8 mouse cellular contexts compared by ENCODE assay signal in the genomic region with DNA sequence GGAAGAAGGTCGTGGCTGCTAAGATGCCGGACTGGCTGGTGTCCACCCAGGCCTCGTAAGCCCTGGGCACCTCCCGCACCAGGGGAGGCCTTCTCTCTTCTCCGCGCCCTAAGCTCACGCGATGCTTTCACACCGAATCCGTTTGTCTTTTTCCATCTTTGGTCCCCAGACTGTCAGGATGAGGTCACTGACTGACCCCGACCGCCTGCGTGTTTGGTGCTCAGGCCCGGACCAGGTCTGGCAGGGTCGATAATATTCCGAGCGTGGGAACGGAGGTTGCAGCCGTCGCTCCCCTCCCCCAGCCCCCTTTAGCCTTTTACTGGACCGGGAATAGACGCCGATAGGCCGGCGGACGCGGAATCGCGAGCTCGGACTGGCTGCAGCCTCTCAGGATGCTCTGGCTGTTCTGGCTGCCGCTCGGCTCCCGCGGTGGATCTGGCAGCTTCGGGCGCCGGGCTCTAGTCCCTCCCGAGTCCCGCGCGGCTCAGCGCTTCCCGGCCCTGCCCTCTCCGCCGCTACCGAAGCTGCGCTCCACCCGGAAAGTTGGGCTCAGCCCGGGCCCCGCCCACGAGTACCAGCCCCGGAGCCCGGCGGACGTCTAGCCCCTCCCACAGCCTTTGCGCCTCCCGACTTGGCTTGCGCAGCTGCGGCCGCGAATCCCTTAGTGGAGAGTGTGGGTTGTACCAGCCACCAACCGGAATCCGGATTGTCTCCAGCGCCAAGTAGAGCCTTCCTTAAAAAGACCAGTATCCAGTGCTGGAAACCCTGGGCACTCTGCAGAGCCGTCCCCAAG. TPM values are rescaled to one million over a fixed set of nuclear protein-coding genes. Genes with fewer than 3 reads are reported as not detected.
DNase-seq lines count a peak whose midpoint lies in the region; ATAC-seq and TF ChIP-seq lines count a peak whose summit lies in the region.

No protein-coding gene starts in this region.

- H3K27me3 ChIP-seq in hindbrain, embryonic 16.5 days (replicated peaks; ENCODE audit: control insufficient read depth, insufficient read depth, low read length) = no peaks in the 10 kb centered on the region

- no peak for TF ChIP-seq CTCF in gastrocnemius, adult 2 months (IDR thresholded peaks at IDR 0.05)
- TF ChIP-seq CTCF in left cerebral cortex, adult 2 months (IDR thresholded peaks at IDR 0.05) = no peak; the same call in 1 of the 2 replicates

- peak; percentile 98 for DNase-seq in gastrocnemius, adult 2 months
- peak; percentile 93 to 95 for DNase-seq in left cerebral cortex, adult 2 months (ENCODE audit: extremely low spot score in 1 of 2, low spot score in 2 of 2)
- peak; percentile 67 for DNase-seq in retina, postnatal 7 days (ENCODE audit: low read depth, low spot score)
- DNase-seq in urinary bladder, adult 18-20 months (ENCODE audit: low spot score in 2 of 2) = peak; percentile 88 to 92

- peak; percentile 79 for ATAC-seq in activated CD4-positive, CD25-positive, alpha-beta regulatory T cell, adult 4 months
- peak; percentile 76 for ATAC-seq in common myeloid progenitor, adult 5-6 weeks (replicated peaks; ENCODE audit: low read depth, poor library complexity, severe bottlenecking)
- peak; percentile 91 for ATAC-seq in hindbrain, embryonic 16.5 days

- peak overlapping the region; percentile 79 for H3K9ac ChIP-seq in hindbrain, embryonic 16.5 days (ENCODE audit: low read depth, low read length)

- no peaks in the 10 kb centered on the region for H3K36me3 ChIP-seq in hindbrain, embryonic 16.5 days (ENCODE audit: control insufficient read depth, insufficient read depth, low read length)
- H3K36me3 ChIP-seq in macrophage (ENCODE audit: inconsistent target) = no peaks in the 10 kb centered on the region; the same call in 1 of the 2 replicates

- H3K9me3 ChIP-seq in hindbrain, embryonic 16.5 days (ENCODE audit: control insufficient read depth, low read length) = no peaks in the 10 kb centered on the region

- peak overlapping the region; percentile 94 for H3K4me2 ChIP-seq in hindbrain, embryonic 16.5 days (ENCODE audit: low read length)

- intact Hi-C loops in gastrocnemius, adult 2 months (cut with DNase I) = loop anchor here (2.0 to 10.0 kb wide), 2 partner anchors 19 to 109 kb away; a partner anchor contains a TSS
- intact Hi-C loops in left cerebral cortex, adult 2 months (cut with DNase I) = loop anchor here (1.0 to 5.0 kb wide), 2 partner anchors 18 to 201 kb away; a partner anchor contains a TSS

- H3K79me2 ChIP-seq in macrophage (ENCODE audit: inconsistent target) = peaks cover 49% of the 10 kb centered on the region

- peak overlapping the region; percentile 89 for H3K4me3 ChIP-seq in gastrocnemius, adult 2 months
- H3K4me3 ChIP-seq in hindbrain, embryonic 16.5 days (ENCODE audit: low read length) = peak overlapping the region; percentile 78
- peak overlapping the region; percentile 77 for H3K4me3 ChIP-seq in left cerebral cortex, adult 2 months
- H3K4me3 ChIP-seq in macrophage (ENCODE audit: inconsistent target) = peak overlapping the region; percentile 86

- peak overlapping the region; percentile 92 for H3K27ac ChIP-seq in gastrocnemius, adult 2 months
- H3K27ac ChIP-seq in hindbrain, embryonic 16.5 days (ENCODE audit: low read depth, low read length) = peak overlapping the region; percentile 88
- peak overlapping the region; percentile 92 for H3K27ac ChIP-seq in left cerebral cortex, adult 2 months
- H3K27ac ChIP-seq in macrophage = peak overlapping the region; percentile 91

- WGBS in hindbrain, embryonic 16.5 days = under 1% methylated on average over 59 of the region's 65 CpGs
- WGBS in macrophage (ENCODE audit: missing documents) = under 1% methylated on average over 65 of the region's 65 CpGs

- peaks cover 47% of the 10 kb centered on the region for H3K4me1 ChIP-seq in hindbrain, embryonic 16.5 days (ENCODE audit: control insufficient read depth, insufficient read depth, low read depth, low read length)

RNA-seq across cellular contexts. Expression of a gene that starts 1.0 kb away (rescaled TPM):
- 1 to 10 TPM; 1.1 to 1.2 TPM for polyA plus RNA-seq in activated CD4-positive, CD25-positive, alpha-beta regulatory T cell, adult 4 months (2017; shearing (Covaris generic))
- 1.3 and 2.6 TPM in 2 replicates for total RNA-seq in common myeloid progenitor, adult 5-6 weeks (2017)
- 10 to 100 TPM; 18.4 to 19.6 TPM for total RNA-seq in gastrocnemius, adult 2 months (2021)
- 20.5 and 22.2 TPM in 2 replicates for polyA plus RNA-seq in hindbrain, embryonic 16.5 days (2015; fragmentation: Nextera tagmentation; extraction: Ambion mirVana)
- total RNA-seq in left cerebral cortex, adult 2 months (2021) = 10 to 100 TPM; 19.1 to 20.9 TPM
- 10 to 100 TPM in 4 of 26 experiments, 1 to 10 TPM in 22; 2.2 to 16.6 (median 5.0) TPM for total RNA-seq in macrophage (2018; cell fraction: chromatin; rRNA removed)
- 10 to 100 TPM in 15 of 26 experiments, 1 to 10 TPM in 11; 5.3 to 27.6 (median 13.8) TPM for total RNA-seq in macrophage (2018; cell fraction: cytosol; rRNA removed)
- total RNA-seq in macrophage (2018; cell fraction: nucleus; rRNA removed) = 10 to 100 TPM in 15 of 26 experiments, 1 to 10 TPM in 11; 5.4 to 25.1 (median 10.6) TPM
- polyA plus RNA-seq in macrophage (2018) = 7.6 to 21.0 TPM (median 11.5 TPM) in 3 replicates

RNA-seq across cellular contexts. Expression of a gene that starts 18.4 kb away (rescaled TPM):
- polyA plus RNA-seq in activated CD4-positive, CD25-positive, alpha-beta regulatory T cell, adult 4 months (2017; shearing (Covaris generic)) = 10 to 100 TPM; 20.4 to 23.1 TPM
- 13.3 and 14.8 TPM in 2 replicates for total RNA-seq in common myeloid progenitor, adult 5-6 weeks (2017)
- total RNA-seq in gastrocnemius, adult 2 months (2021) = 10 to 100 TPM; 11.9 to 18.2 TPM
- polyA plus RNA-seq in hindbrain, embryonic 16.5 days (2015; fragmentation: Nextera tagmentation; extraction: Ambion mirVana) = 29.9 and 30.8 TPM in 2 replicates
- total RNA-seq in left cerebral cortex, adult 2 months (2021) = 10 to 100 TPM; 17.1 to 20.7 TPM
- 10 to 100 TPM in 19 of 26 experiments, 1 to 10 TPM in 7; 4.7 to 39.2 (median 15.6) TPM for total RNA-seq in macrophage (2018; cell fraction: chromatin; rRNA removed)
- total RNA-seq in macrophage (2018; cell fraction: cytosol; rRNA removed) = 100 to 1,000 TPM in 16 of 26 experiments, 10 to 100 TPM in 10; 77.0 to 199 (median 125) TPM
- 100 to 1,000 TPM in 10 of 26 experiments, 10 to 100 TPM in 16; 22.2 to 149 (median 94.6) TPM for total RNA-seq in macrophage (2018; cell fraction: nucleus; rRNA removed)
- polyA plus RNA-seq in macrophage (2018) = 146 to 274 TPM (median 178 TPM) in 3 replicates

RNA-seq across cellular contexts. Expression of a gene that starts 18.5 kb away (rescaled TPM):
- under 1 TPM; 0.10 to 0.20 TPM for polyA plus RNA-seq in activated CD4-positive, CD25-positive, alpha-beta regulatory T cell, adult 4 months (2017; shearing (Covaris generic))
- 0.29 and 0.69 TPM in 2 replicates for total RNA-seq in common myeloid progenitor, adult 5-6 weeks (2017)
- 10 to 100 TPM in 1 of 2 experiments, 1 to 10 TPM in 1; 8.8 to 14.7 TPM for total RNA-seq in gastrocnemius, adult 2 months (2021)
- polyA plus RNA-seq in hindbrain, embryonic 16.5 days (2015; fragmentation: Nextera tagmentation; extraction: Ambion mirVana) = 30.0 and 30.5 TPM in 2 replicates
- 10 to 100 TPM; 23.1 to 24.9 TPM for total RNA-seq in left cerebral cortex, adult 2 months (2021)
- 1 to 10 TPM in 5 of 26 experiments, under 1 TPM in 14, not detected in 7; 0.18 to 2.4 (median 0.49) TPM for total RNA-seq in macrophage (2018; cell fraction: chromatin; rRNA removed)
- 1 to 10 TPM; 1.1 to 3.5 (median 1.9) TPM for total RNA-seq in macrophage (2018; cell fraction: cytosol; rRNA removed)
- total RNA-seq in macrophage (2018; cell fraction: nucleus; rRNA removed) = 1 to 10 TPM in 11 of 26 experiments, under 1 TPM in 15; 0.29 to 3.4 (median 0.92) TPM
- polyA plus RNA-seq in macrophage (2018) = 1.5 to 2.8 TPM (median 1.5 TPM) in 3 replicates

RNA-seq across cellular contexts. Expression of a gene that starts 18.6 kb away (rescaled TPM):
- polyA plus RNA-seq in activated CD4-positive, CD25-positive, alpha-beta regulatory T cell, adult 4 months (2017; shearing (Covaris generic)) = not detected
- total RNA-seq in common myeloid progenitor, adult 5-6 weeks (2017) = not detected in 2 replicates
- total RNA-seq in gastrocnemius, adult 2 months (2021) = under 1 TPM; 0.10 to 0.31 TPM
- 0.62 and 0.88 TPM in 2 replicates for polyA plus RNA-seq in hindbrain, embryonic 16.5 days (2015; fragmentation: Nextera tagmentation; extraction: Ambion mirVana)
- under 1 TPM; 0.54 to 0.61 TPM for total RNA-seq in left cerebral cortex, adult 2 months (2021)
- 1 to 10 TPM in 1 of 26 experiments, under 1 TPM in 6, not detected in 19; 0.21 to 1.2 (median 0.62) TPM for total RNA-seq in macrophage (2018; cell fraction: chromatin; rRNA removed)
- total RNA-seq in macrophage (2018; cell fraction: cytosol; rRNA removed) = under 1 TPM; 0.04 to 0.59 (median 0.26) TPM
- 1 to 10 TPM in 2 of 26 experiments, under 1 TPM in 20, not detected in 4; 0.24 to 1.4 (median 0.46) TPM for total RNA-seq in macrophage (2018; cell fraction: nucleus; rRNA removed)
- 0.23 to 0.27 TPM (median 0.26 TPM) in 3 replicates for polyA plus RNA-seq in macrophage (2018)

RNA-seq across cellular contexts. Expression of a gene that starts 49.8 kb away (rescaled TPM):
- not detected for polyA plus RNA-seq in activated CD4-positive, CD25-positive, alpha-beta regulatory T cell, adult 4 months (2017; shearing (Covaris generic))
- not detected in 2 replicates for total RNA-seq in common myeloid progenitor, adult 5-6 weeks (2017)
- 1 to 10 TPM in 1 of 2 experiments, under 1 TPM in 1; 0.71 to 1.3 TPM for total RNA-seq in gastrocnemius, adult 2 months (2021)
- polyA plus RNA-seq in hindbrain, embryonic 16.5 days (2015; fragmentation: Nextera tagmentation; extraction: Ambion mirVana) = 34.8 and 36.2 TPM in 2 replicates
- 100 to 1,000 TPM; 141 to 149 TPM for total RNA-seq in left cerebral cortex, adult 2 months (2021)
- 10 to 100 TPM in 22 of 26 experiments, 1 to 10 TPM in 4; 6.7 to 69.7 (median 19.2) TPM for total RNA-seq in macrophage (2018; cell fraction: chromatin; rRNA removed)
- 10 to 100 TPM in 14 of 26 experiments, 1 to 10 TPM in 12; 4.3 to 30.6 (median 15.9) TPM for total RNA-seq in macrophage (2018; cell fraction: cytosol; rRNA removed)
- 10 to 100 TPM in 24 of 26 experiments, 1 to 10 TPM in 2; 7.6 to 53.1 (median 15.8) TPM for total RNA-seq in macrophage (2018; cell fraction: nucleus; rRNA removed)
- polyA plus RNA-seq in macrophage (2018) = 11.1 to 28.2 TPM (median 13.4 TPM) in 3 replicates

Comparison
In these comparisons a context has a peak if more than half of its experiments do, and no peak if none do; other contexts are left out.
1. Peak in every context shown above with its lines: DNase-seq, ATAC-seq, H3K4me3 ChIP-seq and H3K27ac ChIP-seq.